Mouse (Mus musculus): ENCODE measurements at regions not wholly inside any gene's neighbourhood (a gene's known extent, or its start where the extent isn't known, plus 50 kb on each side); places are given as distances from the start of the nearest gene placed in this dataset.

DNA sequence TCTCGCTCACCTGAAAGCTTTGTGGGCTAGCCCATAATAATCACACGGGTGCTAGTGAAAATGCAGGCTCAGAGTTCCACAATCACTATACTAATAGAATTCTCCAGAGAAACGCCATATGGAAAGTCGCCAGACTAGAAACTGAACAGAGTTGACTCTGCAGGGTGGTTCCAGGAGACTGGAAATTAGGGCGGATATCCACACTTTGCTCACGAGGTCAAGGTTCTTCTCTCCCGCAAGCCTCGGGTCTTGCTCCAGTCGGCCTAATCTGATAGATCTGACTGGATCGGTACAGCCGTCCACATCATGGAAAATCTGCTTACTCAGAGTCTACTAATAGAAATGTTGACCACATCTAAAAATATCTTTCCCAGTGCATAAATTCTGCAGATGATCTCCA, 61.6 kb upstream of the Sfrp2 start:
- TF ChIP-seq EP300 (IDR thresholded peaks at IDR 0.05) (no peak), CTCF (IDR thresholded peaks at IDR 0.05) (no peak)

Data from lung, postnatal 0 days (tissue).